Mouse (Mus musculus) G1E (cell line): ENCODE results near the gene Il19. TPM values are rescaled to one million over a fixed set of nuclear protein-coding genes. Genes with fewer than 3 reads are reported as not detected.
A peak's percentile ranks its signal among the peaks of the same experiment; 100 is the strongest.

Source experiments
- ATAC-seq: 2 replicates; pipeline ENCODE4 v1.8.0; 2016; ENCODE audit warnings: mild to moderate bottlenecking; ENCODE audit not compliant: insufficient number of reproducible peaks, poor library complexity, low FRiP score, severe bottlenecking; ENCODE audit errors: extremely low read depth
- DNase-seq: peaks from one replicate; pipeline ENCODE4 v3.0.0; 2012; ENCODE audit warnings: low spot score
- H3K27me3 ChIP-seq: 2 replicates; pipeline ENCODE4 v1.6.1; 2012; ENCODE audit warnings: mild to moderate bottlenecking, low read length, inconsistent platforms; ENCODE audit not compliant: insufficient read depth
- H3K36me3 ChIP-seq: replicated peaks from 2 replicates; pipeline ENCODE3; 2012; ENCODE audit warnings: mild to moderate bottlenecking, inconsistent platforms
- H3K4me1 ChIP-seq: 2 replicates; pipeline ENCODE4 v1.6.1; 2012; ENCODE audit warnings: low read depth, low read length, inconsistent platforms, mixed read lengths; ENCODE audit not compliant: insufficient read depth
- H3K4me3 ChIP-seq: 2 replicates; pipeline ENCODE4 v1.5.1; 2012; ENCODE audit warnings: low read depth, mild to moderate bottlenecking, inconsistent platforms, low read length, moderate library complexity, mixed read lengths
- H3K9me3 ChIP-seq: replicated peaks from 2 replicates; pipeline ENCODE4 v1.6.1; 2012; ENCODE audit warnings: inconsistent platforms
- CTCF ChIP-seq: IDR thresholded peaks from 2 replicates; pipeline ENCODE4 v1.5.1; 2012; ENCODE audit warnings: low read depth, low read length, inconsistent platforms, mixed read lengths
- GATA1 ChIP-seq: IDR thresholded peaks from 2 replicates; pipeline ENCODE4 v1.6.1; 2012; ENCODE audit warnings: borderline replicate concordance, low read length, inconsistent platforms, mixed read lengths
- GATA2 ChIP-seq: IDR thresholded peaks from 2 replicates; pipeline ENCODE4 v1.6.1; 2012; ENCODE audit warnings: low read depth, low read length, inconsistent platforms, borderline replicate concordance
- POLR2AphosphoS5 ChIP-seq: IDR thresholded peaks from 2 replicates; pipeline ENCODE4 v1.6.1; 2012; ENCODE audit warnings: low read depth, low read length, inconsistent platforms; ENCODE audit not compliant: insufficient replicate concordance
- TAL1 ChIP-seq: conservative IDR thresholded peaks from 2 replicates; pipeline ENCODE4 v1.6.1; 2012; ENCODE audit warnings: low read depth, low read length, inconsistent platforms, mixed read lengths
- polyA plus RNA-seq: library from polyadenylated mRNA; stranded (reverse); fragments of >175 nt; gene quantifications from 2 replicates; pipeline ENCODE4 v1.2.3, GENCODE M21; 2012
- total RNA-seq, 2 experiments: library from RNA; stranded (forward) in 1 of 2; stranded (reverse) in 1 of 2; fragments of 200-1000 nt in 1 of 2; fragments of >200 nt in 1 of 2; fragmentation: Nextera tagmentation in 1 of 2; gene quantifications; 2 replicates each; pipeline ENCODE4 v1.2.3; 2014 to 2017

Gene Il19
- total RNA-seq (2014; fragmentation: Nextera tagmentation), result not detected in 2 replicates
- 0.17 TPM in 1 of 2 replicates, not detected in the other for total RNA-seq (2017)
- polyA plus RNA-seq, result not detected in 2 replicates

- DNase-seq, result no peak
Measured at GRCm38 (mm10) chr1:130940065-130940687, at the start of gene Il19. TSS of gene Il19 (minus strand) at chr1:130940115.

GRCm38 (mm10) chr1:130989331-130989730 is 49.4 kb upstream of the Il19 start:
- DNase-seq, result no peak
- Histone ChIP-seq H3K4me1 (no peaks in the 10 kb centered on the region), H3K4me3 (no peak overlapping the region), H3K9me3 (no peaks in the 10 kb centered on the region), H3K27me3 (0 out of 2 replicates have a peak, but pooled peaks cover 10% of the 10 kb centered on the region), H3K36me3 (no peaks in the 10 kb centered on the region)
- no peak for TF ChIP-seq GATA2
- no peak for TF ChIP-seq GATA1
- no peak for TF ChIP-seq TAL1
- TF ChIP-seq CTCF, result no peak
- no peak for TF ChIP-seq POLR2AphosphoS5
- ATAC-seq, result no peak

More at GRCm38 (mm10) chr1:130940065-130940687, at the start of gene Il19:
- no peak for ATAC-seq
- Histone ChIP-seq H3K36me3 (no peaks in the 10 kb centered on the region), H3K4me1 (no peaks in the 10 kb centered on the region), H3K9me3 (no peaks in the 10 kb centered on the region), H3K4me3 (no peak within 1 kb of the TSS), H3K27me3 (peaks cover 13% of the 10 kb centered on the region; the same call in 1 of the 2 replicates)
- no peak for TF ChIP-seq GATA2

- H3K4me1 ChIP-seq, result no peaks in the 10 kb centered on the region
- 0 out of 2 replicates have a peak, but pooled peaks cover 10% of the 10 kb centered on the region for H3K27me3 ChIP-seq
- ATAC-seq (no peak), DNase-seq (no peak)
- TF ChIP-seq TAL1, result no peak
- no peak for TF ChIP-seq CTCF
- no peak for TF ChIP-seq POLR2AphosphoS5
- no peak for TF ChIP-seq GATA2
- no peak for TF ChIP-seq GATA1
- H3K4me3 ChIP-seq, result no peak overlapping the region
- H3K36me3 ChIP-seq, result no peaks in the 10 kb centered on the region
- H3K9me3 ChIP-seq, result no peaks in the 10 kb centered on the region
Measured at GRCm38 (mm10) chr1:130987418-130987817, 47.5 kb upstream of the Il19 start.

- DNase-seq (no peak), ATAC-seq (no peak)
- no peak for TF ChIP-seq POLR2AphosphoS5
- no peak for TF ChIP-seq GATA1
- no peak for TF ChIP-seq TAL1
- no peak for TF ChIP-seq CTCF
- TF ChIP-seq GATA2, result no peak
- Histone ChIP-seq H3K9me3 (no peaks in the 10 kb centered on the region), H3K4me1 (no peaks in the 10 kb centered on the region), H3K27me3 (0 out of 2 replicates have a peak, but pooled peaks cover 10% of the 10 kb centered on the region), H3K4me3 (no peak overlapping the region), H3K36me3 (no peaks in the 10 kb centered on the region)
Measured at GRCm38 (mm10) chr1:130987001-130987400, 47.1 kb upstream of the Il19 start.

GRCm38 (mm10) chr1:130984441-130984840 is 44.5 kb upstream of the Il19 start:
- Histone ChIP-seq H3K36me3 (no peaks in the 10 kb centered on the region), H3K4me1 (no peaks in the 10 kb centered on the region; the same call in 1 of the 2 replicates), H3K9me3 (no peaks in the 10 kb centered on the region), H3K27me3 (0 out of 2 replicates have a peak, but pooled peaks cover 7% of the 10 kb centered on the region), H3K4me3 (no peak overlapping the region)
- no peak for ATAC-seq
- no peak for TF ChIP-seq GATA2
- no peak for TF ChIP-seq CTCF
- TF ChIP-seq POLR2AphosphoS5, result no peak
- TF ChIP-seq GATA1, result no peak
- no peak for TF ChIP-seq TAL1
- DNase-seq, result no peak

- DNase-seq (peak; percentile 48), ATAC-seq (no peak)
- no peaks in the 10 kb centered on the region; the same call in 1 of the 2 replicates for H3K4me1 ChIP-seq
- no peak for TF ChIP-seq TAL1
- TF ChIP-seq POLR2AphosphoS5, result no peak
- TF ChIP-seq GATA2, result no peak
- peak; percentile 74 for TF ChIP-seq CTCF
- no peak for TF ChIP-seq GATA1
- no peaks in the 10 kb centered on the region for H3K9me3 ChIP-seq
- 0 out of 2 replicates have a peak, but pooled peaks cover under 1% of the 10 kb centered on the region for H3K27me3 ChIP-seq
- H3K4me3 ChIP-seq, result no peak overlapping the region
- H3K36me3 ChIP-seq, result no peaks in the 10 kb centered on the region
Measured at GRCm38 (mm10) chr1:130979455-130979854, 39.5 kb upstream of the Il19 start.

- Histone ChIP-seq H3K27me3 (0 out of 2 replicates have a peak, but pooled peaks cover 10% of the 10 kb centered on the region), H3K4me1 (no peaks in the 10 kb centered on the region), H3K9me3 (no peaks in the 10 kb centered on the region), H3K4me3 (no peak overlapping the region), H3K36me3 (no peaks in the 10 kb centered on the region)
- DNase-seq, result no peak
- no peak for ATAC-seq
- TF ChIP-seq CTCF, result no peak
- no peak for TF ChIP-seq GATA1
- no peak for TF ChIP-seq GATA2
- no peak for TF ChIP-seq POLR2AphosphoS5
- no peak for TF ChIP-seq TAL1
Measured at GRCm38 (mm10) chr1:130963891-130964290, 24.0 kb upstream of the Il19 start.
